Mouse (Mus musculus): Measurements from ENCODE around the gene Esr1. TPM values are rescaled to one million over a fixed set of nuclear protein-coding genes. Genes with fewer than 3 reads are reported as not detected.

Esr1 gene
- polyA plus RNA-seq, 1 experiment = 0.90 TPM

- WGBS = 76% methylated on average over 9 of the region's 9 CpGs
- Histone ChIP-seq H3K27ac (ENCODE audit: insufficient read depth, low read depth, low read length) (no peak overlapping the region), H3K4me3 (ENCODE audit: low read depth, low read length) (no peak overlapping the region), H3K27me3 (ENCODE audit: control insufficient read depth, insufficient read depth, low read length) (no peaks in the 10 kb centered on the region), H3K4me1 (ENCODE audit: control insufficient read depth, insufficient read depth, insufficient read length, low read length) (no peaks in the 10 kb centered on the region), H3K36me3 (ENCODE audit: control insufficient read depth, insufficient read depth, low read length) (no peaks in the 10 kb centered on the region)
- TF ChIP-seq CTCF (IDR thresholded peaks at IDR 0.05; ENCODE audit: extremely low read depth, insufficient read length, insufficient replicate concordance, low read depth, low read length) (no peak), POLR2A (IDR thresholded peaks at IDR 0.05; ENCODE audit: low read depth, low read length) (no peak)
Measured at GRCm38 (mm10) chr10:4627415-4627814, 16.0 kb downstream of the Esr1 start.

DNA sequence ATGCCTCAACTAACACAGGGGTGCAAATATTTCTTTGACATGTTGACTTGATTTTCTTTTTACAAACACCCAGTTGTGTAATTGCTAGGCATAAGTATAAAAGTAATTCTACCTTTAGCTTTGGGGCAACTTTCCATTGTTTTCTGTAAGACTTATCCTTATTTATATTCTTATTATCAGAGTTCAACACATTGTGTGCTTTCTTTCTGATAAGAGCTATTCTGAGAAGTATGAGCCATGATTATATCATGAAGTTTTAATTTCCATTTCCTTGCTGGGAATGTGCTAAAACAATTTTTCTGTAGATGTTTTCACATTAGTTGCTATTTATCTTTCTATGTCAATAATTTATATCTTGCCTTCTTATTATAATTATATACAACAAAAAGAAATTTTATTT lies 17.9 kb downstream of the Esr1 start:
- Histone ChIP-seq H3K4me3 (ENCODE audit: low read depth, low read length) (no peak overlapping the region), H3K27ac (ENCODE audit: insufficient read depth, low read depth, low read length) (no peak overlapping the region), H3K4me1 (ENCODE audit: control insufficient read depth, insufficient read depth, insufficient read length, low read length) (no peaks in the 10 kb centered on the region), H3K36me3 (ENCODE audit: control insufficient read depth, insufficient read depth, low read length) (no peaks in the 10 kb centered on the region), H3K27me3 (ENCODE audit: control insufficient read depth, insufficient read depth, low read length) (no peaks in the 10 kb centered on the region)
- TF ChIP-seq POLR2A (IDR thresholded peaks at IDR 0.05; ENCODE audit: low read depth, low read length) (no peak), CTCF (IDR thresholded peaks at IDR 0.05; ENCODE audit: extremely low read depth, insufficient read length, insufficient replicate concordance, low read depth, low read length) (no peak)

DNA sequence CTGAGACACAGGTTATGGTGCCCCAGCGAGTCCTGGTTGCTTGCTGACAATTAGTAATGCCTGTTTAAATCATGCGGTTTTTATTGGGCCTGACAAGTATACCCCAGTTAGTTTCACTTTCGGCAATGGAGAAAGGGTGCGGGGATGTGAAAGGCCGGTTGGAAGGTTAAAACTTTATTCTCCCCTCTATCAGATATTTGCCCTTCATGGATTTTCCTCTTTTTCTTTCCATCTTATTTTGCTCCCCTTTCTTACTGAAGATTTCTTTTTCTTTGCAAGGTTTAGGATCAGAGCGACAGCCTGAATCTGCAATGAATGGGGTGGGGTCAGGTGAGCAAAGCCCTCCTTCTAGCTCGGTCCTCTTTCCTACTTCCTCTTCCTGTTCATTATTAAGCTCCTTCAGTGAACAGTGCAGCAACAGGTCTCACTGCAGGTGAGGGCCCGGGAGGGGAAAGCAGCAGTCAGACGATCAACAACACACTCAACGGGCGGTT lies 20.9 kb downstream of the Esr1 start:
- no peak overlapping the region for H3K27ac ChIP-seq (ENCODE audit: insufficient read depth, low read depth, low read length)
- H3K4me3 ChIP-seq (ENCODE audit: low read depth, low read length) = peak overlapping the region; percentile 35
- TF ChIP-seq CTCF (IDR thresholded peaks at IDR 0.05; ENCODE audit: extremely low read depth, insufficient read length, insufficient replicate concordance, low read depth, low read length) (no peak), POLR2A (IDR thresholded peaks at IDR 0.05; ENCODE audit: low read depth, low read length) (no peak)

GRCm38 (mm10) chr10:4633287-4634030 lies 22.1 kb downstream of the Esr1 start:
- H3K4me1 ChIP-seq (ENCODE audit: control insufficient read depth, insufficient read depth, insufficient read length, low read length) = no peaks in the 10 kb centered on the region
- H3K4me3 ChIP-seq (ENCODE audit: low read depth, low read length) = no peak overlapping the region
- no peaks in the 10 kb centered on the region for H3K36me3 ChIP-seq (ENCODE audit: control insufficient read depth, insufficient read depth, low read length)
- H3K27me3 ChIP-seq (ENCODE audit: control insufficient read depth, insufficient read depth, low read length) = no peaks in the 10 kb centered on the region
- no peak for TF ChIP-seq POLR2A (IDR thresholded peaks at IDR 0.05; ENCODE audit: low read depth, low read length)
- no peak for TF ChIP-seq CTCF (IDR thresholded peaks at IDR 0.05; ENCODE audit: extremely low read depth, insufficient read length, insufficient replicate concordance, low read depth, low read length)
- no peak overlapping the region for H3K27ac ChIP-seq (ENCODE audit: insufficient read depth, low read depth, low read length)
- WGBS = 74% methylated on average over 14 of the region's 14 CpGs

More for the DNA sequence above, 20.9 kb downstream of the Esr1 start:
- H3K4me1 ChIP-seq (ENCODE audit: control insufficient read depth, insufficient read depth, insufficient read length, low read length) = no peaks in the 10 kb centered on the region
- WGBS = 35% methylated on average over 11 of the region's 11 CpGs
- no peaks in the 10 kb centered on the region for H3K36me3 ChIP-seq (ENCODE audit: control insufficient read depth, insufficient read depth, low read length)
- H3K27me3 ChIP-seq (ENCODE audit: control insufficient read depth, insufficient read depth, low read length) = no peaks in the 10 kb centered on the region

- 74% methylated on average over 6 of the region's 6 CpGs for WGBS
- no peak for TF ChIP-seq POLR2A (IDR thresholded peaks at IDR 0.05; ENCODE audit: low read depth, low read length)
- no peak for TF ChIP-seq CTCF (IDR thresholded peaks at IDR 0.05; ENCODE audit: extremely low read depth, insufficient read length, insufficient replicate concordance, low read depth, low read length)
- no peak overlapping the region for H3K27ac ChIP-seq (ENCODE audit: insufficient read depth, low read depth, low read length)
- H3K27me3 ChIP-seq (ENCODE audit: control insufficient read depth, insufficient read depth, low read length) = no peaks in the 10 kb centered on the region
- no peaks in the 10 kb centered on the region for H3K4me1 ChIP-seq (ENCODE audit: control insufficient read depth, insufficient read depth, insufficient read length, low read length)
- no peaks in the 10 kb centered on the region for H3K36me3 ChIP-seq (ENCODE audit: control insufficient read depth, insufficient read depth, low read length)
- no peak overlapping the region for H3K4me3 ChIP-seq (ENCODE audit: low read depth, low read length)
Measured at GRCm38 (mm10) chr10:4635740-4636139, 24.3 kb downstream of the Esr1 start.

GRCm38 (mm10) chr10:4646074-4646473 lies 34.7 kb downstream of the Esr1 start:
- H3K27ac ChIP-seq (ENCODE audit: insufficient read depth, low read depth, low read length) = no peak overlapping the region
- no peaks in the 10 kb centered on the region for H3K4me1 ChIP-seq (ENCODE audit: control insufficient read depth, insufficient read depth, insufficient read length, low read length)
- H3K27me3 ChIP-seq (ENCODE audit: control insufficient read depth, insufficient read depth, low read length) = no peaks in the 10 kb centered on the region
- TF ChIP-seq CTCF (IDR thresholded peaks at IDR 0.05; ENCODE audit: extremely low read depth, insufficient read length, insufficient replicate concordance, low read depth, low read length) (no peak), POLR2A (IDR thresholded peaks at IDR 0.05; ENCODE audit: low read depth, low read length) (no peak)
- 84% methylated on average over 7 of the region's 7 CpGs for WGBS
- H3K4me3 ChIP-seq (ENCODE audit: low read depth, low read length) = no peak overlapping the region
- H3K36me3 ChIP-seq (ENCODE audit: control insufficient read depth, insufficient read depth, low read length) = no peaks in the 10 kb centered on the region

GRCm38 (mm10) chr10:4646851-4647250 lies 35.5 kb downstream of the Esr1 start:
- no peaks in the 10 kb centered on the region for H3K36me3 ChIP-seq (ENCODE audit: control insufficient read depth, insufficient read depth, low read length)
- no peak overlapping the region for H3K4me3 ChIP-seq (ENCODE audit: low read depth, low read length)
- no peak for TF ChIP-seq CTCF (IDR thresholded peaks at IDR 0.05; ENCODE audit: extremely low read depth, insufficient read length, insufficient replicate concordance, low read depth, low read length)
- no peak for TF ChIP-seq POLR2A (IDR thresholded peaks at IDR 0.05; ENCODE audit: low read depth, low read length)
- no peaks in the 10 kb centered on the region for H3K4me1 ChIP-seq (ENCODE audit: control insufficient read depth, insufficient read depth, insufficient read length, low read length)
- H3K27ac ChIP-seq (ENCODE audit: insufficient read depth, low read depth, low read length) = no peak overlapping the region
- H3K27me3 ChIP-seq (ENCODE audit: control insufficient read depth, insufficient read depth, low read length) = no peaks in the 10 kb centered on the region
- WGBS = 87% methylated on average over 9 of the region's 9 CpGs

Data from small intestine, adult 2 months (tissue).